Mouse (Mus musculus): ENCODE measurements around the gene Leng1. TPM values are rescaled to one million over a fixed set of nuclear protein-coding genes. Genes with fewer than 3 reads are reported as not detected.

Gene Leng1
- total RNA-seq, 2 experiments from 2014 or later: 4.0 to 4.9 TPM

DNA sequence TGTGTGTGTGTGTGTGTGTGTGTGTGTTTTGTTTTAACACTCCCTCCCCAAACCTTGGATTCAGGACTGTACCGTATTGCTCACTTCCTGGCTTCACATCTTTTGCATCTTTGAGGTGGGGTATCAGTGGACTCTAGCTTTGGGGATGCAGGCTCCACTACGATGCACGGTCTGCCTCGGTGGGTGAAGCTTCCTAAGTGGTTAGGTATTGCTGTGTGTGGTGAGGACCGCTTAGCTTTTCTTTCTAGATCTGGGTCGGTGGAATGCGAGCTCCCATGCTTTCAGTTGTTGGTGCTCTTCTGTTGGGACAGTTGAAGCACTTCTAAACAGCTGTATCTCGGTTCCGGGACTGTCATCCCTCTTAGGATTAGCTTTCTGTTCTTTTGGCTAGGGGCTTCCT lies 19.5 kb downstream of the Leng1 start:
- no peak for DNase-seq (ENCODE audit: low spot score in 2 of 2)
- intact Hi-C loops (cut with DNase I): loop anchor here (5.0 kb wide), 1 partner anchor 46 kb away; the partner anchor contains the start of genes Mboat7 and Tsen34

DNA sequence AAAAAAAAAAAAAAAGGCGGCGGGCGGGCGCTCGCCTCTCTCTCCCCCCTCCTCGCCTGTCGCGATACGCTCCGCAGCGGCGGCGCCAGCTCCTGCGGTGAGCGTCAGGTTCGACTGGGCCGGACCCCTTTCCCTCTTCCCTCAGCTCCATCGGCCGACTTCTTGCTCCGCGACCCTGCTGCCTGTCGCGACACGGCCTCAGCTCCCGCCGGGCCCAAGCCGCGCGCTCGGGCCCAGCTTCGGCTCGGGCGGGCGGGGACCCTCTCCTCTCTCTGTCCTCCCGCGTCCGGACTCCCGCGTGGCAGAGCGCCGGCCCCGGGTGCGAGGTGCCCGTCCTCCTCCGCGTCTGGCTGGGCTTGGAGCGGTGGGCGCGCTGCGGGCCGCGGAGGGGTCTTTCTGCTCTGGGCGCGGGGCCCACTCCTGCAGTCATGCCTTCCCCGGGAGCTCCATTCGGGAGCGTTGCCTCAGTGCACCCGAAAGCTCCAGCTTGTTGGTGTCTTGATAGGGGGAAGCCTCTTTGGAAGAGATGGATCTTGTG lies 20.1 kb downstream of the Leng1 start:
- intact Hi-C loops (cut with DNase I): loop anchor here (5.0 kb wide), 1 partner anchor 47 kb away; the partner anchor contains the start of genes Mboat7 and Tsen34
- DNase-seq (ENCODE audit: low spot score in 2 of 2): peak in 1 of 2 experiments; percentile 28

DNA sequence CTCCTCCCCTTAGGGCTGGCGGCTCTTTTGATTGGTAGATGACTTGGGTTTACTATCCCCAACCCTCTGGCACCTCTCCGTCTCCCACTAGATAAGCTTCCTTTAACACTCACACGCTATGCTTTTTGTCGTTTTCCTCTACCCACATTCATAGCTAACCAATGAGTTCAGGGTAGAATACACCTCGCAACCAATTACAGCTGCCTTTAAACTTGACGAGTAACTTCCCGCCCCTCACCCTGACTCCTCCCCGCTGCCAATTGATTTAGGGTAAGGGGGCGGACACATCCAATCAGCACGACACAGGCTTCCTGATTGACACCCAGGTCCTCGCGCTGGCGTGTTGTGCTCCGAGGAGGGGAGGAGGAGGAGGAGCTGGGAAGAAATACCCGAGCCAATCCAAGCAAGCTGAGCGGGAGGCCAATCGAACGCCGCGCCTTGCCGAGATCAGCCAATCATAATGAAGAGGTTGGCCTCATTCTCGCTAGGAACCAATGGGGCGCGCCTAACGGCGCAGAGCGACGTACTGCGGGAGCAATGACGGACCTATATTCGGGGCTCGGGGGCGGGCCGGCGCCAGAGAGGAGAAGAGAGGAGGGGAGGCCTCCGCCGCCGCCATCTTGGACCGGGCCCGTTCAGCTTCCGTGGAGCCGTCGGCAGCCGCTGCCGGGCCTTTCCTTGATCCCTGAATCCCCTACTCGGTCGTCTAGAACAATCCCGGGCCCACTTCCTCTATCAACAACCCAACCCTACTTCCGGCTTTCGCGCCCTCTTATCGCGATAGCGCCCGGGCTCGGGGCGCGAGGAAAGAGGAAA lies 20.8 kb downstream of the Leng1 start, which contains the start of gene Cnot3:
TSS of gene Cnot3 (plus strand) at position 597 of the 816 bp plus-strand sequence.
- intact Hi-C loops (cut with DNase I): loop anchor here (5.0 kb wide), 1 partner anchor 47 kb away; the partner anchor contains the start of genes Mboat7 and Tsen34
- peak; percentile 99 to 100 for DNase-seq (ENCODE audit: low spot score in 2 of 2)

DNA sequence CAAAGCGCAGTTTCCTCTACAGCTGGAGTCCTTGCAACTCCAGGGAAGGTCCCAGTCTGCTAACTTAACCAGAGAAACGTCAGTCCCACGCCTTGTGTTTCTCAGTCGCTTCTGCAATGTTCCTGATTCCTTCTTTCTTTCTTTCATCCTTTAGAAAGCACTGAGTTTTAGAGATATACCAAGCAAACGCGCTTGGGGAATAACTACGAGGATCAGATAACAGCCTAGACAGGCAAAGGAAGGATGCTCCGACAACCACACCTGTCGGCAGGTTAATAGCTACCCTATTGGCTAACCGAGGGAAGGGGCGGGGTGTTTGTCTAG lies 21.3 kb downstream of the Leng1 start:
- intact Hi-C loops (cut with DNase I): no loop called here
- DNase-seq (ENCODE audit: low spot score in 2 of 2): no peak

DNA sequence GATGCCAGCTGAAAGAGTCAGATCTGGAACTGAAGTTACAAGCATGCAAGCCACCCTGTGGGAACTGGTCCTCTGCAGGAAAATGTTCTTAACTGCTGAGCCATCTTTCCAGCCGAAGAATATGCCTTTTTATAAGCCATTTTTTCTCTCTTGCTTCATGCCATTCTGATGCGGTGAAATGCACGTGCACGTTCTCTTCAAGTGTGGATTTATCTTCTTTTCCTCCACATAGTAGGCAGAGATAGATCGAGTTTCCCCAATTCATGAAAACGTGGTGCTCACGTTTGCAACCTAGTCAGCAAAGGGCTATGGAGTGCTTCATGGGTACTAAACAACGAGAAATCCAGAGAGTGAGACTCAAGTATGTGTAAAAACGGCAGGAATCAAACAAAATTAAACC lies 21.8 kb downstream of the Leng1 start:
- intact Hi-C loops (cut with DNase I): no loop called here
- DNase-seq (ENCODE audit: low spot score in 2 of 2): no peak

DNA sequence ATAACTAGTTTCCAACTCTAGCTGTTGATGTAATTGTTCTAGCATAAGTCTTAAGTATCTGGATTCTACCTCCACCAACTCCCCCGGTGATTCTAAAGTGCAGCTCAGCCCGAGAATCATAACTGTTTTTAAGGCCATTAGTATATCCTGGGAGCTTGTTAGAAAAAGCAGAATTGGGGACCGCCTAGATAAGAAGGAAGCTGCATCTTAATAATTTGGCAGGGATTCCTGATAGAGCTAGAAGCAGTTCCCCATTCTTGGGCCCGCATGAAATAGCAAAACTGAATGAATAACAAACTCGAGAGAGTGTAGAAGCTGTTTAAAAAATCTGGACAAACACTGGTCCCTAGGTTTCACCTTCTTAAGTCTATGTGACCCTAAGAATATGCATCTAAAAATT lies 22.2 kb downstream of the Leng1 start:
- DNase-seq (ENCODE audit: low spot score in 2 of 2): no peak
- intact Hi-C loops (cut with DNase I): no loop called here

DNA sequence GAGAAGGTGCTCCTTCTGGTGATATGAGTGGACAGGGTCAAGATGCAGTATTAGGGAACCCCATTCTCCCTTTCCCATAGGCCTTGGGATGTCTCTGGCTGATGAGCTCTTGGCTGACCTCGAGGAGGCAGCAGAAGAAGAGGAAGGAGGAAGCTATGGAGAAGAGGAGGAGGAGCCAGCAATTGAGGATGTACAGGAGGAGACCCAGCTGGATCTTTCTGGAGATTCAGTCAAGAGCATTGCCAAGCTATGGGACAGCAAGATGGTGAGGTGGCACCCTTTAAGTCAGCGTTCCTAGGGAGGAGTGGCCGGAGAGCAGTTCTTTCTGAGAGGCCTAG lies 35.2 kb downstream of the Leng1 start:
- DNase-seq (ENCODE audit: low spot score in 2 of 2): no peak
- intact Hi-C loops (cut with DNase I): no loop called here

DNA sequence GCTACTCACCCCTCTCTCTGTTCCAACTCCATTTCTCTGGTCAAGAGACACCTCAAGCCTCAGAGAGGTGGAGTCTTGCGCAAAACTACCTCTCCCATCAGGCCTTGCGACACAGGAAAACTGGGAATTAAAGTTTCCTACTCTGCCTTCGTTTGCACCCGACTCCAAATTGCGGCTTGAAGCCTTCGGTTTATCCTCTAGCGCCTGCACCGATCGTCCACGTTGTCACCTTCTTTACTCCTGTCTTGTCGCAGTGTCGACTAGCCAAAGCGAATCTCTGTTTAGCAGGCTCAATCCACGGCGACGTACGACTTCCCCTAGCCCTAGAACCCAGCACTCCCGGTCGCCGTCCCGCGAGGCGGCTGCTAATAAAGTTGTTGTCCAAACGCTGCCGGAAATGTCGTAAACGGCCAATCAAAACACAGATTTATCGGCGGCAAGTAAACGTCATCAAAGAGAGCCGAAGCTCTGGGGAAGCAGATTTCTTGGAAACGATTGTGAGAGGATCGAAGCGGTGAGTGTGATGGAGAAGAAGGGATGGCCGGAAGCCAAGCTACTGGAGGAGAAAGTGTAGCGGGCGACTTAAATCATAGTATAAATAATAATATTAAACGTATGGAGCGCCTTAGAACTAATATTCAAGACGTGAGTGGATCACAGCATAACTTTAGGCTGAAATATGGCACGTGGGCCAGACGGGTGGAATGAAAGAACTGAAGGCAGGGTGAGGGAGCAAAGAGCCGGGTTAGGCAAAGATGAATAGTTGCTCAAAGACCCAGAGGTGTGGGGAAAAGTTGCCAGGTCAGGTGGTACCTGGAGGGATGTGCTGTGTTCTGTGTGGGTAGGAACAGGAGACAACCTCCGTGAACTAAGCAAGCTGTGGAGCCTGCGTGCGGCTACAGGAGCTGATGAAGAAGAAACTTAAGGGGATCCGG lies 35.8 kb downstream of the Leng1 start, which contains the start of the genes Tfpt and Prpf31:
TSS of gene Tfpt (minus strand) at position 387 of the 935 bp plus-strand sequence.
TSS of gene Prpf31 (plus strand) at position 443 of the 935 bp plus-strand sequence.
- DNase-seq (ENCODE audit: low spot score in 2 of 2): peak; percentile 94 to 95
- intact Hi-C loops (cut with DNase I): no loop called here

DNA sequence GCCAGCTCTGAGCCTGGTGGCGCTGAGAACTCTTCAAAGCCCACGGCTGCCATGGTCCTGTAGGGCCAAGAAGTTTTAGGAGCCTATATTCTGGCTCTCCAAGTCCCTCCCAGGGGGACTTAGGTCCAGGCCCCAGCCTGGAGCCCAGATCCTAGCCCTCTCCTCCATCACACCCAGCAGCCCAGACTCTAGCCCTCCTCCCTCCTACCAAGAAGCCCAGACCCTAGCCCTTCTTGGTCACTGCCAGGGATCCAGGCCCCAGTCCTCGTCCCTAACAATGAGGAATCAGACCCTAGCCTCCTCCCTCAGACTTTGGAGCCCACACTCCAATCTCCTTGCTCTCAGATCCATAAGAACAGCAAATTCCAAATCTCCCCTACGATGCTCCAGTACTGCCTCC lies 36.6 kb downstream of the Leng1 start:
- intact Hi-C loops (cut with DNase I): no loop called here
- no peak for DNase-seq (ENCODE audit: low spot score in 2 of 2)

DNA sequence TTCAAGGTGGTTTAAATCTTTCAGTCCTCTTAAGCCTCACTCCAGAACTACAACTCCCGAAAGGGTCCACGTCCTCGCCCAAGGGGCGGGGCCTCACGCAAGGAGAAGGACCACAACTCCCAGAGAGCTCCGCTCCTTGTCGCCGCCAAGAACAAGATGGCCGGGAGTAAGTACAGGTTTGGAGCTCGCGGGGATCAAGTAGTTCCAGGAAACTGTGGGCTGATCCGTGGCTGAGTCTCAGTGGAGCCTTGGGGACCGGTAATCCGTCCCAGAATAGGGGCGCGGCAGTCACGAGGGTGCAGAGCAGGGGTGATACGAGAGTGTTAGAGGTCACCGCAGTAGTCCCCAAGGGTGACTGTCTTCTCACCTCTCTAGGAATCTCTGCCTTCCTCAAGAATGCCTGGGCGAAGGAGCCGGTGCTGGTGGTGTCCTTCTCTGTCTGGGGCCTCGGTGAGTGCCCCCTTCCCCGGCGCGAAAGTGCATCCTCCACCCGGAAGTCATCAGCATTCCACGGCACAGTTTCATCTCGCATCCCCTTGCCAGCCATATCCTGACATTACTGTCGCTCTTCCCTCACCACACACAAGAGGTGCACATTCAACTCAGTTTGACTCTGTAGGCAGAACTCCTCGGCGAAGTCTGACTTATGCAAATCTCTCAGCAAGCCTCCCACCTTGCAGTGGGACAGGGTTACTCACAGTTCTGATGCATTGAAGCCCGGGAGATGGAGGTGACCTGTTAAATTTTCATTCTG lies 48.2 kb downstream of the Leng1 start, which contains the start of gene Ndufa3:
TSS of gene Ndufa3 (plus strand) at position 132 of the 754 bp plus-strand sequence.
- peak; percentile 87 to 93 for DNase-seq (ENCODE audit: low spot score in 2 of 2)
- intact Hi-C loops (cut with DNase I): no loop called here

DNA sequence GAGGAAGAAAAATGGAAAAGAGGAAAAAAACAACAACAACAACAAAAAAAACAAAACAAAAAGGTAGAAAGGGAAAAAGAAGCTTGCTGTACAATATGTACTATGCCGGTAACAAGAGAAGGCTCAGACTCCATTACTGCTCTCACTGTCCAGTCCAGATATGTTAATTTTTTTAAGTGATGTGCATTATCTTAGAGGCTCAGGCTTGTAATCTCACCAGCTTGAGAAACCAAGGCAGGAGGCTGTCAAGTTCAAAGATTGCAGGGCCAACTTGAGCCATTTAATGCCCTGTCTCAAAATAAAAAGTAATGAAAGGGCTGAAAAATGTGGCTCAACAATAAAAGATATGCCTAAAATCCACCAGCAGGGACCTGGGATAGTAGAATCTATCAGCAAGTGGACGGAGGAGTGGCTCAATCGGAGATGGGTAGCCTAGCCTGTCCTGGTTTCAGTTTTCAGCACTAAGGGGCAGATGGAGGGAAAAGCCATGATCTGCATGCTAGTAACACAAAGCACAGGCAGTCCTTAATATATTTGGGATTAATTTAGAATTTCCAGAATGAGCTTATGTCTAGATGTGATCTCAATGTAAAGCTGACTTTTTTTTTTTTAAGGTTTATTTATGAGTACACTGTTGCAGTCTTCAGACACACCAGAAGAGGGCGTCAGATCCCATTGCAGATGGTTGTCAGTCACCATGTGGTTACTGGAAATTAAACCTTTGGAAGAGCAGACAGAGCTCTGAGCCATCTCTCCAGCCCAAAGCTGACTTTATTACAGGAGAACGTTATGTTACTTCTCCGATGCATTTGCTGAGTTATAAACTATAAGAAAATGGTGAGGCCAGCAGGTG lies 49.0 kb downstream of the Leng1 start:
- DNase-seq (ENCODE audit: low spot score in 2 of 2): peak; percentile 36 to 67
- intact Hi-C loops (cut with DNase I): no loop called here

DNA sequence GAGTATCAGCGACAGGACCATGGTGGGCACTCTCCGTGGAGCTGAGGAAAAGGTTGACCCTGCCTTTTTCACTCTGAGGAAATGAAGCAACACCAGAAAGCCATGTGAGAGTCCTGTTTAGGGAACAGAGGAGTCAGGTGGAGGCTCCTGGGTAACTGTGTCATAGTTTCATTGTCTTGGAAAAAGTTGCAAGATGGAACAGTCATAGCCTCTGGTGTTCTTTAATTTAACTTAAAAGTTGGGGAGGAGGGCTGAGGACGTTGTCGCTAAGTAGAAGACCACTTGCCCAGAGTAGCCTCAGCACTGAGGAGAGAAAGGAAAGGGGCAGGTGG lies 49.6 kb downstream of the Leng1 start, which contains the start of gene Oscar:
TSS of gene Oscar (minus strand) at position 101 of the 332 bp plus-strand sequence.
- intact Hi-C loops (cut with DNase I): no loop called here
- no peak for DNase-seq (ENCODE audit: low spot score in 2 of 2)

DNA sequence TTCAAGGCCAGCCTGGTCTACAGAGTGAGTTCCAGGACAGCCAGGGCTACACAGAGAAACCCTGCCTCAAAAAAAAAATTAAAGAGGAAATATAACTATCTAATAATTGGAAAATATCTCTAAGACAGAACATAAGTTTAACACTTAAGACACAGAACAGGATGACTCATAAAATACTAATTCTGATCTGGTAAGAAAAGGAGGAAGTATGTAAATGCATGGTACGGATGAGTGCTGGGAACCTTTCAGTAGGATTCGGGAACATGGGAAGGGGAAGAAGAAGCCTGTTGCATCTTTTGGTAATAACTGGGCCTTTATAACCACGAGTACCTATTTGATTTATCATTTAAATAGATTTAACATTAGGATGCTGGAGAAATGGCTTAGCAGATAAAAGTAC lies 51.6 kb downstream of the Leng1 start:
- intact Hi-C loops (cut with DNase I): no loop called here
- DNase-seq (ENCODE audit: low spot score in 2 of 2): no peak

DNA sequence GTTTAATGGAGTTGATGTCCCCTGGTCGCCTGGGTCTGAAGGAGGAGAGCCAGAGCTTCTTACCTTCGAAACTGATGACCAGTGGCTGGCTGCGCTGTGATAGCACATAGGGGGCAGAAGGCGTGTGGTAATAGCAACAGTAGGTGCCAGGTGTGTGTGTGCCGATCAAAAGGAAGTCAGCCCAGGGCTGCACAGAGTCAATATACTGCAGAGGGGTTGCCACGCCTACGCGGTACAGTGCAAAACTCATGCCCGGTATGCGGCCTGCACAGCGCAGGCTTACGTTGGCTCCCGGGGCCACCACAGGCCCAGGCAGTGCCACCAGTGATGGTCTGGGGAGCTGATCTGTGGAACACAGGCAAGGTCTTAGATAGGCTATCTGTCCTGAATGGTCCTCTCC lies 54.6 kb downstream of the Leng1 start:
- intact Hi-C loops (cut with DNase I): no loop called here
- DNase-seq (ENCODE audit: low spot score in 2 of 2): no peak

DNA sequence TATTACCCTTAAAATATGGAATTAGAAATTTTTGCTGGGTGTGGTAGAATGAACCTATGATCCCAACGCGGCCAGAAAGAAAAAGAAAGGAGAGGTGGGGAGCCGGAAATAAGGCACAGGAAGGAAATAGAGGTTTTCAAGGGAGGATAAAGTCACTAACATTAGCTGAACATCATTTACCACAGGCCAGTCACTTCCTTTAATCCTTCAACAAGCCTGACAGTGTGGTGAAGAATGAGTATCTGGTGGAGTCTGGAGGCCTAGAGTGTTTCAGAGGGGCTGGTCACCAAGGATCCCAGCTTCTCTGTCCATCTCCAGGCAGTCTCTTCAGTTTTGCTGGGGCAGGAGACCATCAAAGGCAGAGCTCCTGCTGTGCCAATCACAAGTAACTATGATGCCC lies 55.2 kb downstream of the Leng1 start:
- intact Hi-C loops (cut with DNase I): no loop called here
- no peak for DNase-seq (ENCODE audit: low spot score in 2 of 2)
